Mouse (Mus musculus) liver, postnatal 0 days (tissue): ENCODE results near the gene Bicc1. TPM values are rescaled to one million over a fixed set of nuclear protein-coding genes. Genes with fewer than 3 reads are reported as not detected.

Experiments
- ATAC-seq: fragments of 200-750 bp; cut with Nextera tagmentation; 2 replicates; pipeline ENCODE4 v1.8.0; 2017; ENCODE audit warnings: mild to moderate bottlenecking, moderate library complexity
- DNase-seq: peaks from one replicate; pipeline ENCODE4 v3.0.0-alpha.2; 2016
- H3K27ac ChIP-seq: fragments of 300-500 bp; sonication (generic); 2 replicates; pipeline ENCODE4 v1.5.1; 2014; ENCODE audit warnings: antibody characterized with exemption, moderate library complexity, mild to moderate bottlenecking, low read depth
- H3K27me3 ChIP-seq: fragments of 300-500 bp; sonication (generic); 2 replicates; pipeline ENCODE4 v1.6.1; 2014; ENCODE audit warnings: low read length, control low read depth, mixed read lengths; ENCODE audit not compliant: insufficient read depth
- H3K36me3 ChIP-seq: fragments of 300-500 bp; sonication (generic); replicated peaks from 2 replicates; pipeline ENCODE4 v1.6.1; 2014; ENCODE audit warnings: mild to moderate bottlenecking, control low read depth, low read length, moderate library complexity, mixed read lengths; ENCODE audit not compliant: insufficient read depth
- H3K4me1 ChIP-seq: fragments of 300-500 bp; sonication (generic); 2 replicates; pipeline ENCODE4 v1.6.1; 2014; ENCODE audit warnings: antibody characterized with exemption, mild to moderate bottlenecking, control low read depth; ENCODE audit not compliant: insufficient read depth
- H3K4me2 ChIP-seq: fragments of 300-500 bp; sonication (generic); 2 replicates; pipeline ENCODE4 v1.6.1; 2014; ENCODE audit warnings: low read depth, mild to moderate bottlenecking, low read length, moderate library complexity, mixed read lengths
- H3K4me3 ChIP-seq: fragments of 300-500 bp; sonication (generic); 2 replicates; pipeline ENCODE4 v1.5.1; 2014; ENCODE audit warnings: low read depth, low read length
- H3K9ac ChIP-seq: fragments of 300-500 bp; sonication (generic); replicated peaks from 2 replicates; pipeline ENCODE4 v1.6.1; 2014; ENCODE audit warnings: mild to moderate bottlenecking, moderate library complexity
- H3K9me3 ChIP-seq: fragments of 300-500 bp; sonication (generic); 2 replicates; pipeline ENCODE4 v1.6.1; 2016; ENCODE audit warnings: mild to moderate bottlenecking, control low read depth, low read length, mixed read lengths
- CTCF ChIP-seq: sonication (generic); IDR thresholded peaks from 2 replicates; pipeline ENCODE4 v1.5.1; 2016; ENCODE audit warnings: antibody characterized with exemption, low read depth
- EP300 ChIP-seq: IDR thresholded peaks from 2 replicates; pipeline ENCODE4 v1.6.1; 2016; ENCODE audit warnings: antibody characterized with exemption, low read depth, mild to moderate bottlenecking
- WGBS: fragments of 180-500 bp; shearing (Covaris S2); extraction: QIAGEN DNeasy Blood & Tissue Kit; methylation state at CpG from one replicate; pipeline ENCODE4 v1.1.7; 2014; ENCODE audit not compliant: insufficient replicate concordance; 5-methylcytosine and 5-hydroxymethylcytosine counted together
- polyA plus RNA-seq: library from polyadenylated mRNA; unstranded; fragments of >200 nt; fragmentation: Nextera tagmentation; extraction: Ambion mirVana; gene quantifications from 2 replicates; pipeline ENCODE4 v1.2.1, GENCODE M21; 2015

Gene Bicc1
- polyA plus RNA-seq, 1 experiment from 2014 or later = 3.0 TPM

- Histone ChIP-seq H3K4me2 (no peak overlapping the region), H3K9me3 (no peaks in the 10 kb centered on the region), H3K4me3 (no peak overlapping the region), H3K27me3 (no peaks in the 10 kb centered on the region), H3K27ac (no peak overlapping the region), H3K4me1 (no peaks in the 10 kb centered on the region), H3K9ac (no peak overlapping the region), H3K36me3 (no peaks in the 10 kb centered on the region)
- DNase-seq = no peak
- ATAC-seq = no peak
- 68% methylated on average over 7 of the region's 7 CpGs for WGBS
- no peak for TF ChIP-seq CTCF
- TF ChIP-seq EP300 = no peak
These were observed 35.2 kb upstream of the Bicc1 start for GRCm38 (mm10) chr10:71194713-71195112.

DNA sequence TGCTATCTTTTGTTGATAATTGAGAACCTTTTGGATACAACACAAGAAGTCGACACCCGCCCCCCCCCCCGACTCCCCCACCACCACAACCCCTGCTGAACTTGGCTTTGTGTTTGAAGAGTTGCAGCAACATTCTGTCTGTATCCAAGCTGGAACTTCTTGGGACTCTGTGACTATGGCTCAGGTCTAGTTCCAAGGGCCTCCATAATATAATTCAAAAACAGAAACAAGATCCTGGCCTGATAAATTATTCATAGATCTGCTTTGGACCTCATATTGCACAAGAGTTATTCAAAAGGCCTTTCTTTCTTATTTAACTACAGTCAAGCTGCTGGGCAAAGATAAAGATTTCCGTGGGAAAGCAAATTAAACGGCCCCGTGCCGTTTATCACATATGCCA, 33.8 kb upstream of the Bicc1 start:
- H3K27ac ChIP-seq = peak overlapping the region; percentile 55; the same call in 1 of the 2 replicates
- no peak overlapping the region for H3K4me3 ChIP-seq
- H3K4me2 ChIP-seq = 0 out of 2 replicates have a peak overlapping the region, but pooled peaks have one; percentile 18
- TF ChIP-seq CTCF (no peak), EP300 (no peak)
- no peaks in the 10 kb centered on the region for H3K4me1 ChIP-seq
- no peak for DNase-seq
- no peak overlapping the region for H3K9ac ChIP-seq
- H3K9me3 ChIP-seq = no peaks in the 10 kb centered on the region
- no peaks in the 10 kb centered on the region for H3K27me3 ChIP-seq
- H3K36me3 ChIP-seq = no peaks in the 10 kb centered on the region
- WGBS = 45% methylated on average over 7 of the region's 7 CpGs
- no peak for ATAC-seq

GRCm38 (mm10) chr10:71192886-71193285, 33.4 kb upstream of the Bicc1 start:
- peak; percentile 21 for DNase-seq
- Histone ChIP-seq H3K27ac (peak overlapping the region; percentile 55), H3K9ac (no peak overlapping the region), H3K9me3 (no peaks in the 10 kb centered on the region), H3K4me1 (no peaks in the 10 kb centered on the region), H3K36me3 (no peaks in the 10 kb centered on the region), H3K4me3 (no peak overlapping the region), H3K4me2 (peak overlapping the region; percentile 18; the same call in 1 of the 2 replicates), H3K27me3 (no peaks in the 10 kb centered on the region)
- TF ChIP-seq EP300 (no peak), CTCF (no peak)
- ATAC-seq = peak; percentile 41; the same call in 1 of the 2 replicates
- WGBS = 55% methylated on average over 11 of the region's 11 CpGs

- ATAC-seq (no peak), DNase-seq (no peak)
- Histone ChIP-seq H3K4me1 (no peaks in the 10 kb centered on the region), H3K9me3 (no peaks in the 10 kb centered on the region), H3K36me3 (no peaks in the 10 kb centered on the region), H3K4me2 (no peak overlapping the region), H3K27me3 (no peaks in the 10 kb centered on the region), H3K9ac (no peak overlapping the region), H3K4me3 (no peak overlapping the region), H3K27ac (no peak overlapping the region)
- 78% methylated on average over 4 of the region's 4 CpGs for WGBS
- TF ChIP-seq CTCF (no peak), EP300 (no peak)
These were observed 29.2 kb upstream of the Bicc1 start for GRCm38 (mm10) chr10:71188681-71189080.

- Histone ChIP-seq H3K4me1 (no peaks in the 10 kb centered on the region), H3K9me3 (0 out of 2 replicates have a peak, but pooled peaks cover 2% of the 10 kb centered on the region), H3K27me3 (no peaks in the 10 kb centered on the region), H3K9ac (no peak overlapping the region), H3K4me2 (no peak overlapping the region), H3K4me3 (no peak overlapping the region), H3K36me3 (no peaks in the 10 kb centered on the region), H3K27ac (no peak overlapping the region)
- ATAC-seq (no peak), DNase-seq (no peak)
- no peak for TF ChIP-seq EP300
- TF ChIP-seq CTCF = no peak
- 82% methylated on average over 7 of the region's 7 CpGs for WGBS
These were observed 25.6 kb upstream of the Bicc1 start for GRCm38 (mm10) chr10:71185059-71185458.

DNA sequence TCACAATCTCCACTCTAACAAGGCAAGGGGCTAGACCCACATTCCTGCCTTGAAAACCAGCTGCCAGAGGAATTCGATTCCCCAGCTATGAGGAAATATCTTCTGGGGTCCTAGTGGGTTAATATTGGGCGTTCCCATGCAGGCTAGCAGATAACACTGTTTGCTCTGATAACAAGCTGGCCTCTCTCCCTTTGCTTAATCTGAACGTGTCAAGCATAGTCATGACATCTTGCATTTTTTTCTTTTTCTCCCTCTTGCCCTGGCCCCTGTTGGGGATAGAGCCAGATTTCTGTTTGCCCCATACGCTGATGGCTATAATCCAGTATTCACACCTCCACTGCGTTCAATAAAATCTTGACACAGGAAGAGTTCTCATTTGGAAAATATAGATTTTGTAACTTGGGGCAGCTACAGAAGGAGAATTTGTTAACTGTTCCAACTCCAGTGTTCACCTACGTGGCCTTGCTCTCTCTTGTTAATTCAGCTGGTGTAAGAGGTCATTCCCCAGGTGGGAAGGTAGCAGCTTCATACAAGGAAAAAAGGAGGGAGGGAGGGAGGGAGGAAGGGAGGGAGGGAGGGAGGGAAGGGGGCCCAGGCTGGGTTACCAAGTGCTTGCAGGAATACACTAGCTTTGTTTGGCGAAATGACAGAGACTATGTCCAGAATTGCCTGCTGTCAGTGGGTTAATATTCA, 24.0 kb upstream of the Bicc1 start:
- DNase-seq = peak; percentile 27
- H3K9me3 ChIP-seq = 0 out of 2 replicates have a peak, but pooled peaks cover 2% of the 10 kb centered on the region
- 29% methylated on average over 7 of the region's 7 CpGs for WGBS
- no peak overlapping the region for H3K4me3 ChIP-seq
- no peaks in the 10 kb centered on the region for H3K4me1 ChIP-seq
- TF ChIP-seq EP300 = peak; percentile 34; the same call in 1 of the 2 replicates
- TF ChIP-seq CTCF = no peak
- no peaks in the 10 kb centered on the region for H3K27me3 ChIP-seq
- no peaks in the 10 kb centered on the region for H3K36me3 ChIP-seq
- no peak overlapping the region for H3K27ac ChIP-seq
- peak; percentile 93 for ATAC-seq
- H3K9ac ChIP-seq = no peak overlapping the region
- no peak overlapping the region for H3K4me2 ChIP-seq
